Mouse (Mus musculus) left cerebral cortex, postnatal 10 days (tissue): ENCODE results near the gene Zfp239. TPM values are rescaled to one million over a fixed set of nuclear protein-coding genes. Genes with fewer than 3 reads are reported as not detected.

Experiments
- DNase-seq, 2 experiments: peaks; one replicate each; pipeline ENCODE4 v3.0.0; 2021 to 2022; ENCODE audit warnings: low spot score in 2 of 2, mixed read lengths in 1 of 2; ENCODE audit errors: extremely low spot score in 1 of 2
- intact Hi-C: fragments of 180-260 bp; cut with DNase I; formaldehyde crosslinking; loops from one replicate; pipeline ENCODE4 v1.15.1; 2025
- total RNA-seq, 2 experiments: library from RNA; stranded (reverse); gene quantifications; 2 replicates each; pipeline ENCODE4 v1.2.3; 2021

Zfp239 gene
- total RNA-seq, 2 experiments from 2014 or later = 31.6 to 38.5 TPM

GRCm38 (mm10) chr6:117902556-117902955 lies 40.7 kb downstream of the Zfp239 start:
- DNase-seq = no peak
- intact Hi-C loops = no loop called here

- DNase-seq = no peak
- intact Hi-C loops = no loop called here
Observed at GRCm38 (mm10) chr6:117903836-117904235, 41.9 kb downstream of the Zfp239 start.

DNA sequence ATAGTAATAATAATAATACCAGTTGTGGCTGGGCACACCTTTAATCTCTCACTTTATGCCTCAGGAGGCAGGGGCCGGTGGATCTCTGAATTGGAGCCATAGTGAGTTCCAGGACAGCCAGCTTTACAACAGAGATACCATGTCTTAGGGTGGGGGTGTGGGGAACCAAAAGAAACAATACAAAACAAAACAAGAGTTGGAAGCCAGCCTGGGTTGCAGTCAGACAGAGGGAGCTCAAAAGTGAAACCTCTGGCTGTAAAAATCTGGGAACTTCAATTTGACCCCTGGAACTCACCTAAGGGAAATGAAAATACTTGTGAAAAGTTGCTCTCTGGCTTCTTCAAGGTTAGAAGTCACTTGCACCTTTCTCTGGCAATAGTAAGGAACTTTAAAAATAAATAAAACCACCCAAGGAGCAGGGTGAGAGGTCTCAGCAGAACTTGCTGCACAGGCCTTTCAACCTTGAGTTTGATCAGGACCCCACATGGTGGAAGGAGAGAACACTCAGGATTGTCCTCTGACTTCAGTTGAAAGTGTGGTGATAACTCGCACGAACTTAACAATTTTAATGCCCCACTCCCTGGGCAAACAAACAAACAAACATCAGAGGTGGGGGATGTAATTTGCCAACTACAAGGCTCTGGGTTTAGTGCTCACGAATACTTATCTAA lies 43.5 kb downstream of the Zfp239 start:
- DNase-seq = no peak
- intact Hi-C loops = no loop called here

GRCm38 (mm10) chr6:117906015-117906531 lies 44.2 kb downstream of the Zfp239 start:
- DNase-seq = peak; percentile 39 to 42
- intact Hi-C loops = no loop called here

DNA sequence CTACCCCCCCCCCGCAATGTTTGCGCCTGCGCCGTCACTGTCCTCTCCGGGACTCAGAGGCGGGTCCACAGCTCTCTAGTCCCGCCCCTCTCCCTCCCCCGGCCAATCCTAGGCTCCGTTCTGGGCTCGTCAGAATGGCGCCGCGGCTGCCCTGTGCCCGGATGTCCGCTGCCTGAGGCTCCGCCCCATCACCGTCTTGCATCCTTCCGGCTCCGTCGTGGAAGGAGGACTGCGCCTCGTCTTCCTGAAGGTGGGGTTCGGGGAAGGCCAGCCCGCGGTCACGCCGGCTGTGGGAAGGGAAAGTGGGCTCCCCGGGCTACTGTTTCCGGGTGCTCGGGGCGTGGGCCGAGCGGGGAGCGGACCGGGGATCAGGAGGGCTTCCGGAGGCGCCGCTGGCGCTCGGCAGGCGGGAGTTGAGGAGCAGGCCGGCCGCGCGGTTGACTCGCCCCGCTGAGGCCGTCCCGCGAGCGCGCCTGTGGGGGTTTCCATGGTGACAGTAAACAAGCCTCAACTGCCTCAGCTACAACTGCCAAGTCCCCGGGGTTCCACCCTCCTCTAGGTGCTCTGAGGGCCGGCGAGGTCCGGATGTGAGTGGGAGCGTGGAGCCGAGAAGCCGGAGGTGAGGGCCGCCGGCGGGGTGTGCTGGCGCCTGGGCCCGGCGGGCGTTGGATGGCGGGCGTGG lies 44.8 kb downstream of the Zfp239 start:
- intact Hi-C loops = no loop called here
- DNase-seq = peak; percentile 98 to 99

DNA sequence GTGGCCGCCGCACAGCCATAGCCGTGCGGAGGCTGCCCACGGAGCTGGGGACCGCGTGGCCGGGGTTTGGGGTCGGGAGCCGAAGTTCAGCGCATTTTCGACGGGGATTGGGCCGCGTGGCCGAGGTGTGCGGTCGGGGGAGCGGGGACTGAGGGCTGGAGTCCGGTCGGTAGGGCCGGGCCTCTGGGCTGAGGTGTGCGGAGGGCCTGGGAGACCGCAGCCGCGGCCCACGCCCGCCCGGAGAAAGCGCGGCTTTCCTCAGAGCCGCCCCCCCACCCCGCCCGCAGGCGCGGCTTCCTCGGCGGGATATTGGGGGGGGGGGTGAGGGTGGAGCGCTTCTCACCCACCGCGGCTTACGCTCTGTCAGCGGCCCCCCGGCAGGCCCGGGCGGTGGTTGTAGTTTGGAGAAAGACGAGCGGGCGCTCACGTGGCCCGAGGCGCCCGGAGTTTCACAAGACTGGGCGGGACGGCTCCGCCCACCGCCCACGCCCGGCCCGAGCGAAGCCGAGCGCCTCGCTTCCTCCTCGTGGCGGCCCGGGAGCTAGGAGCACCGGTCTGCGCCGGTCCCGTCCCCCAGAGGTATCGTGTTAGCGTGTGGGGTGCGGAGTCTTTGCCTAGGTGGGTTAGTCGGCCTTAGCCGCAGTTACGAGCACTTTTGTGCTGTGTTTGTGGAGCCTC lies 45.5 kb downstream of the Zfp239 start:
- peak; percentile 21 to 92 for DNase-seq
- intact Hi-C loops = no loop called here

DNA sequence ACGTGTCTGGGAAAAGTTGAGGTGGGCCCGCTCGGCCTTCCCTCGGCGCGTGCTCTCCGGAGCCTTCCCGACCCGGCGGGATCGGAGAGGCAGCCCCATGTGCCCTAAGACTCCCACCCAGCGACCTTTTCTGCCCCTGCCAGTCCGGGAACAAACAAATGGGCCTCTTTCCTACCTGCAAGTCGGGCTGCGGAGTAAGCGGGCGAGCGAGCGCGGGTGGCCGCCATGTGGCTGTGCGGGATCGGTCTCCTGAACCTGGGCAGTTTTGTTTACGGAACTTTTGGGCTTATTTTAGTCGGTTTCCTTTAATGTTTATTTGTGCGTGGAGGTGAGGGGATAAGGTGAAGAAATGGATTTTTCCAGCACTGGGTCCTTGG lies 46.1 kb downstream of the Zfp239 start:
- intact Hi-C loops = no loop called here
- no peak for DNase-seq

DNA sequence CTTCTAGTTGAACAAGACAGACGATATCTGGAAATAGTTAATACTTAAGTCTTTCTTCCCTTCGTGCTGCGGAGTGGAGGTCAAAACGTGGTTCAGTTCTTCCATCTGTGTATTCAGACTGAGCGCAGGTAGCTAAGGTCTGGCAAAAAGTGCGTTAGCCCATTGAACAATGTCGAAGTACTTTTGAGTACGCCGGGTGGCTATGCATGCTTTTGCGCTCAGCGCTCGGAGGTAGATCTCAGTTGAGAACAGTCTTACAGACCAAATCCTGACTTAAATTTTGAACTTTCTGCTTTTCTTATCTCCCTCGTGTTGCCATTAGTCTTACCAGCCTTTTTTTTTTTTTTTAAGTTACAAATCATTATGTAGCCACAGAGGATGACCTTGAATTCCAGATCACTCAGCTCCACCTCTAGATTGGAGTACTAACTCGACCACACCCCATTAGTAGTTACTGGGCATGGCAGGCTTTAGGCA lies 46.6 kb downstream of the Zfp239 start:
- intact Hi-C loops = no loop called here
- DNase-seq = no peak

DNA sequence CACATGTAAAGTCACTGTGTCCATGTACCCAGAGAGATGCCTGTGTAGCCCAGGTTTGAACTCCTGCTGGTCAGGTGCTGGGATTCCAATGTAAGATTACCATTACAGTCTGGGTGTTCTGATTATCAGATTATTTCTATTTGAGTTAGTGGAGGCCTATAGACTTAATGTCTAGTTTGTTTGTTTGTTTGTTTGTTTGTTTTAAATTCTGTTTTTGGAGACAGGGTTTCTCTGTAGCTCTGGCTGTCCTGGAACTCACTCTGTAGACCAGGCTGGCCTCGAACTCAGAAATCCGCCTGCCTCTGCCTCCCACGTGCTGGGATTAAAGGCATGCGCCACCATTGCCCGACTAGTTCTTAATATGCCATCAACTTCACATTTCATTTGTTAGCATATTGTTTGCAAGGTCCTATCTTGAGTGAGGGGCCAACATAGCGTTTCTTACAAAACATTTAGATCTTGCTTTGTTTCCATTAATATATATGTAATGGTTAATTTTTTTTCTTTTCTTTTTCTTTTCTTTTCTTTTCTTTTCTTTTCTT lies 48.3 kb downstream of the Zfp239 start:
- intact Hi-C loops = loop anchor here (5.0 kb wide), 1 partner anchor 33 kb away; no protein-coding TSS in a partner anchor
- no peak for DNase-seq

- DNase-seq = no peak
- intact Hi-C loops = loop anchor here (5.0 kb wide), 1 partner anchor 37 kb away; no protein-coding TSS in a partner anchor
Observed at GRCm38 (mm10) chr6:117914541-117914940, 52.6 kb downstream of the Zfp239 start.

GRCm38 (mm10) chr6:117916205-117916736 lies 54.4 kb downstream of the Zfp239 start:
- intact Hi-C loops = no loop called here
- DNase-seq = no peak

GRCm38 (mm10) chr6:117916737-117917426 lies 55.0 kb downstream of the Zfp239 start:
- peak in 1 of 2 experiments; percentile 87 for DNase-seq
- intact Hi-C loops = no loop called here

DNA sequence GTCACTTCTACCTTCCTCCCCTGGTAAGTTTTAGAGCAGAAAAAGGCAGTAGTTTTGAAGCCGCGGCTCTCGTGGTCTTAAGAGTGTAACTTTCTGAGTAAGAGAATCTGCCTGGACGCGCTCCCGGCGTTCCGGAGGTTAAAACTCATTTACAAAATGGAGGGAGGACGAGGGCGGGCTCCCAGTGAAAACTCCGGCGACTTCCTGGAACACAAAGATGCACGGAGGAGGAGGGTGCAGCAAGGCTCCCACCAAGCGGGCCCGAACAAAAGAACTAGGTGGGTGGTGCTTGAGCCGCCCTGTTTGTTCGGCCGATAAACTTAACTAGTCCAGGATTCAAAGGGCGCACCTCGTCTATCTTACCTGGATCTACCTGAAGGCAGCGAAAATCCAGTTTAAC lies 55.7 kb downstream of the Zfp239 start:
- intact Hi-C loops = no loop called here
- DNase-seq = peak in 1 of 2 experiments; percentile 79

DNA sequence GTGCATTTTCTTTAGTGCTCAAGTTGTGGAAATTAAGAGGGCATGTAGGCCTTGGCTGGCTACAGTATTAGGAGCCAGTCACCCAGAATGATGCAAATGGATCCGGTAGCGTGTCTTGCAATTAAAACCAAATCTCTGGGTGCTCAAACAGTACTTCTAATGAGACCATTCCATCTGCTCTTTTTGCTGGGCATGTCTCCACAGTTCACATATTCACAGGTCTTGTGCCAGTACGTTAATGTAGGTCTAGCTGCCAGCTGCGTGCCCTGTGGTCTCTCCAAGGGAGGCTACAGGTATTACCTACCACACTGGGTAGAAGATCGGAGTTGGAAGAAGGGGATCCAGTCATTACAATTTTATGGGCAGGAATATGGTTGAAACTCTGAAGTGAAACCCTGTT lies 56.1 kb downstream of the Zfp239 start:
- no peak for DNase-seq
- intact Hi-C loops = no loop called here

- DNase-seq = no peak
- intact Hi-C loops = no loop called here
Observed at GRCm38 (mm10) chr6:117920659-117921640, 59.0 kb downstream of the Zfp239 start.

DNA sequence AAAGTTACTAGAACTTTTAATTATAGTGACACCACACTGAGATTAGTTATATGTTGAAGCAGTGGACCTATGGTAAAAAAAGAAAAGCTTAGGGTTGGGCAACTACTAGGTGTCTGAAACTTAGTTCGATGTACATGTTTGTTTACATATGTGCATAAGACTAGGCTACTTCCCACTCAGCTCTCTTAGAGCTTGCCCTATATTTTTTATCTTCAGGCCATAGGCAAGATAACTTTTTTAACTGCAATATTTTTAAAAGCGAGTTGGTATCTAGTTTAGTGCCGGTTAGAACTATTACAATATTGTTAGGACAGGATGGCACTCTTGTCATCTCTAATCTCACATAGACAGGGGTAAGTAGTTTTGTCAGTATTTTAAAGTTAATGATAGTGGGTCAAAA lies 60.1 kb downstream of the Zfp239 start:
- intact Hi-C loops = no loop called here

More for the DNA sequence above, 60.1 kb downstream of the Zfp239 start:
- no peak for DNase-seq
